Mouse (Mus musculus) hindbrain, embryonic 11.5 days (tissue): ENCODE data around the gene Utrn. TPM values are rescaled to one million over a fixed set of nuclear protein-coding genes. Genes with fewer than 3 reads are reported as not detected.

Source experiments
- ATAC-seq: fragments of 200-750 bp; cut with Nextera tagmentation; 2 replicates; pipeline ENCODE4 v1.8.0; 2017; ENCODE audit warnings: mild to moderate bottlenecking, moderate TSS enrichment, moderate library complexity; ENCODE audit not compliant: low FRiP score
- DNase-seq: peaks from one replicate; pipeline ENCODE4 v3.0.0-alpha.2; 2015; ENCODE audit warnings: low spot score
- H3K27ac ChIP-seq: fragments of 300-500 bp; sonication (generic); 2 replicates; pipeline ENCODE4 v1.5.1; 2014; ENCODE audit warnings: mild to moderate bottlenecking, low read depth, low read length
- H3K27me3 ChIP-seq: fragments of 300-500 bp; sonication (generic); 2 replicates; pipeline ENCODE4 v1.6.1; 2014; ENCODE audit warnings: mild to moderate bottlenecking, low read length, moderate library complexity, mixed read lengths; ENCODE audit not compliant: control insufficient read depth, insufficient read depth
- H3K36me3 ChIP-seq: fragments of 300-500 bp; sonication (generic); 2 replicates; pipeline ENCODE4 v1.6.1; 2014; ENCODE audit warnings: mild to moderate bottlenecking, low read length, moderate library complexity, mixed read lengths; ENCODE audit not compliant: control insufficient read depth, insufficient read depth
- H3K4me1 ChIP-seq: fragments of 300-500 bp; sonication (generic); replicated peaks from 2 replicates; pipeline ENCODE4 v1.6.1; 2014; ENCODE audit warnings: low read length, mixed read lengths; ENCODE audit not compliant: control insufficient read depth, insufficient read depth
- H3K4me2 ChIP-seq: fragments of 300-500 bp; sonication (generic); replicated peaks from 2 replicates; pipeline ENCODE4 v1.6.1; 2014; ENCODE audit warnings: mild to moderate bottlenecking, low read depth, low read length
- H3K4me3 ChIP-seq: fragments of 300-500 bp; sonication (generic); 2 replicates; pipeline ENCODE4 v1.5.1; 2014; ENCODE audit warnings: low read depth, low read length
- H3K9ac ChIP-seq: fragments of 300-500 bp; sonication (generic); 2 replicates; pipeline ENCODE4 v1.6.1; 2014; ENCODE audit warnings: low read depth, low read length
- H3K9me3 ChIP-seq: fragments of 300-500 bp; sonication (generic); 2 replicates; pipeline ENCODE4 v1.6.1; 2016; ENCODE audit warnings: low read length; ENCODE audit not compliant: control insufficient read depth
- WGBS: fragments of 180-500 bp; shearing (Covaris S2); extraction: QIAGEN DNeasy Blood & Tissue Kit; methylation state at CpG from one replicate; pipeline ENCODE4 v1.1.7; 2014; 5-methylcytosine and 5-hydroxymethylcytosine counted together
- polyA plus RNA-seq: library from polyadenylated mRNA; unstranded; fragments of >200 nt; fragmentation: Nextera tagmentation; extraction: Ambion mirVana; gene quantifications from 2 replicates; pipeline ENCODE4 v1.2.1, GENCODE M21; 2014

Gene Utrn
- polyA plus RNA-seq, 1 experiment from 2014 or later, result 54.7 TPM

DNA sequence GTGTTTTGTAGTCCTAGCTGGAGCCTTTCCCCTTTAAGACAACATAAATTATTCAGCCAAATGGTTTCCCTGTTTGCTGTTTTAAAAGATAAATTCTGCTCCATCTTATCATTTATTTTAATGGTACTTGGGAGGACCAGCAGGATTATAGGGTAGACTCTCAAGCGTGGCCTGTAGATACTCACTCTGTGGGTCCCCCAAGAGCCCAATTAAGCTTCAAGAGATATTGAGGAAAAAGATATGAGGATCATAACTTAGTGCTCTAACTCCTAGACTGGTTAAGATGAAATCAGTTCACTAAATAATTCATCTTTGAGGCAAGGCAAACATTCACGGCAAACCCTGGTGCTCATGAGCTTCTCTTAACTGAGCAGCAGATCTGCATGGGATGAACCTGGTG is 493.1 kb downstream of the Utrn start:
- no peak for DNase-seq
- Histone ChIP-seq H3K9ac (no peak overlapping the region), H3K4me1 (no peaks in the 10 kb centered on the region), H3K27ac (no peak overlapping the region), H3K9me3 (no peaks in the 10 kb centered on the region), H3K4me2 (no peak overlapping the region), H3K36me3 (no peaks in the 10 kb centered on the region), H3K4me3 (no peak overlapping the region), H3K27me3 (no peaks in the 10 kb centered on the region)
- no peak for ATAC-seq
- WGBS, result 96% methylated on average over 2 of the region's 2 CpGs

DNA sequence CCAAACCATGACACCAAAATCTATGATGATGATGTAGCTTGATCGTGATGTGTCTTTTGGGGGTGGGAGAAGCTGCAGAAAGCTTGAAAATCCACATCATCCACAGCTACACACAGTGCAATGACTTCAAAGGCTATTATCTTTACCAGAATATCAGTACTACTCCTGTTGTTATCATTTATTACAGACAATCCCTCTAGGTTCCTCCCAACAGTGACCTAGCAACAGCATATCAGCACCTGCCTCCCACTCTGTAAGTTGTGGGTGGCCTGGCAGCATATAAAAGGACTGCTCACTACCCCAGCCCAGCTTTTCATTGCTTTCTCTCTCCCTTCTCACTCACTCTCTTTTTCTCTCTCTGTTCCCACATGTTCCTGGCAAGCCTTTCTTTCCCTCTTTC is 494.4 kb downstream of the Utrn start:
- 76% methylated on average over 1 of the region's 1 CpGs for WGBS
- ATAC-seq, result no peak
- no peak for DNase-seq
- Histone ChIP-seq H3K27ac (no peak overlapping the region), H3K36me3 (no peaks in the 10 kb centered on the region), H3K4me1 (no peaks in the 10 kb centered on the region), H3K9ac (no peak overlapping the region), H3K9me3 (no peaks in the 10 kb centered on the region), H3K4me3 (no peak overlapping the region), H3K27me3 (no peaks in the 10 kb centered on the region), H3K4me2 (no peak overlapping the region)

DNA sequence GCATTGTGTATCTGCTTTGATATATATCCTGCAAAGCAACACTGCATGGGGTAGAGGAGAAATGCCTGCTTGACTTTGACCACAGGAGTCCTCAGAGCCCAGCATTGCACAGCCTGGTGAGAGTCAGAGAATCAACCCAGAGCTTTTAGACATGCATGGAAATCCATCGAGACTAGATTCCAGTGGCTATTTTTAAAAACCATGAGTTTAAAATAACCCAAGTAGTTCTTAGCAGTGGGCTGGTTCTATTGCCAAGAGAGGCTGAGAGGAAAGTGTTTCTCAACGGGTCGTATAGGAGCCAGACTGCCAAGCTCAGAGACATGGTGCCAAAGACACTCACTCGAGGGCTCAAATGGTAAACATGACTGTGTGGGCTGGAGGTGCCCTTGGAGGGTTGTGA is 514.6 kb downstream of the Utrn start:
- 84% methylated on average over 4 of the region's 4 CpGs for WGBS
- Histone ChIP-seq H3K4me1 (no peaks in the 10 kb centered on the region), H3K36me3 (no peaks in the 10 kb centered on the region), H3K27ac (no peak overlapping the region), H3K4me3 (no peak overlapping the region), H3K27me3 (no peaks in the 10 kb centered on the region), H3K4me2 (no peak overlapping the region), H3K9me3 (no peaks in the 10 kb centered on the region), H3K9ac (no peak overlapping the region)
- no peak for DNase-seq
- no peak for ATAC-seq

DNA sequence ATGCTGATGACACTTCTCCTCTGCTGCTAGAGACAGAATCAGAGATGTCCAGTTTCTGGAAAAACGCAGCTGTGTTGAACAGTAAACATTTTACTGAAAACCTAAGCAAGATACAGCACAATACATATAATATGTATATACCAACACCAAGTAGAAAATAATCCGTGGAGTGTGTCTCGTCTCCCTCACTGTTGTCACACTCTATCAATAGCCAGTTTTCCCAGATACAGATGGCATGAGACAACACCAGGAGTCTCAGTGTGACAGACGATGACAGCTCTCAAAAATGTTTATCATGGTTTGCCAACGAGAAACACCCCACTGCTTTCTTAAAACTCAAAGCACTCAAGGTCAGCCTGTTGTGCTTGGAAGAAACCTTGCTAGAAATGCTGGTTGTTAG is 515.1 kb downstream of the Utrn start:
- Histone ChIP-seq H3K4me3 (no peak overlapping the region), H3K9ac (no peak overlapping the region), H3K27me3 (no peaks in the 10 kb centered on the region), H3K27ac (no peak overlapping the region), H3K4me2 (no peak overlapping the region), H3K36me3 (no peaks in the 10 kb centered on the region), H3K9me3 (no peaks in the 10 kb centered on the region), H3K4me1 (no peaks in the 10 kb centered on the region)
- WGBS, result 82% methylated on average over 5 of the region's 5 CpGs
- no peak for DNase-seq
- ATAC-seq, result no peak

DNA sequence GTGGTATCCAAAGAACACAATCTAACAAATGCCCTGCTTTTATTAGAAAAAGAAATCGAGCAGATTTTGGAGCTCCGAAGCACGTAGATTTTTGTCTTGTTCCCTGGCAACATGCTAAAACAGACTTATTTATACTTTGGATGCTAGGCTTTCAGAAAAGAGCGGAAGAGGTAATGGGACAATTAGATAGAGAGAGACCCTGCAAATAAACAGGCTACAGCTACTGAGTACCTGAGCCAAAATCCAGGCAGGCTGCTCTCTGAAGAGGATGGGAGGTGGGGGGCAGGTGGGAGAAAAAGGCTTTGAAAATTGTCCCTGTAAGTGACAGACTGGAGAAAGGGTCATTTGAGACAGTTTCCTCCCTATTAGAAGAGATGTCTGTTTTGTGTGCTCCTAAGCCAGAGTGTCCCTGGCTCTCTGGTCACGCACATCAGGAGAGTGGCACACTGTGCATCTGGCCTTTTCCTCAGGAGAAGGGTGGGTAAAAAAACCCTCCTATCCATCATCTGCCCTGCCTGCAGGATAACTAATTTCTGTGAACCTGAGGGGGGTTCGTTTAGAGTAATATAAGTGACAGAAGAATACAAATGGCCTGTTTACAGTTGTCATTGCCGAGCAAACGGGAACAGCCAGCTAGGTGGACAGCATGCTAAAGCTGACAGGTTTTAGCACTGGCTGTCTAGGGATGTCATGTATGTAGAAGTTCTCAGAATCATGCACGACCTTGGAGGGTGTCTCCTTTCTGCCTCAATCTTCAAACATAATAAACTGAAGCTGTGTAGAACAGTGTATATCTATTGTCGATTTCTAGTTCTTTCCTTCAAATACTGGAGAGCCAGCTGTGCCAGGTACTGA is 529.2 kb downstream of the Utrn start:
- WGBS, result 78% methylated on average over 10 of the region's 10 CpGs
- Histone ChIP-seq H3K9me3 (no peaks in the 10 kb centered on the region), H3K27me3 (no peaks in the 10 kb centered on the region), H3K9ac (no peak overlapping the region), H3K4me1 (no peaks in the 10 kb centered on the region), H3K4me3 (no peak overlapping the region), H3K27ac (no peak overlapping the region), H3K4me2 (no peak overlapping the region), H3K36me3 (no peaks in the 10 kb centered on the region)
- no peak for ATAC-seq
- no peak for DNase-seq

DNA sequence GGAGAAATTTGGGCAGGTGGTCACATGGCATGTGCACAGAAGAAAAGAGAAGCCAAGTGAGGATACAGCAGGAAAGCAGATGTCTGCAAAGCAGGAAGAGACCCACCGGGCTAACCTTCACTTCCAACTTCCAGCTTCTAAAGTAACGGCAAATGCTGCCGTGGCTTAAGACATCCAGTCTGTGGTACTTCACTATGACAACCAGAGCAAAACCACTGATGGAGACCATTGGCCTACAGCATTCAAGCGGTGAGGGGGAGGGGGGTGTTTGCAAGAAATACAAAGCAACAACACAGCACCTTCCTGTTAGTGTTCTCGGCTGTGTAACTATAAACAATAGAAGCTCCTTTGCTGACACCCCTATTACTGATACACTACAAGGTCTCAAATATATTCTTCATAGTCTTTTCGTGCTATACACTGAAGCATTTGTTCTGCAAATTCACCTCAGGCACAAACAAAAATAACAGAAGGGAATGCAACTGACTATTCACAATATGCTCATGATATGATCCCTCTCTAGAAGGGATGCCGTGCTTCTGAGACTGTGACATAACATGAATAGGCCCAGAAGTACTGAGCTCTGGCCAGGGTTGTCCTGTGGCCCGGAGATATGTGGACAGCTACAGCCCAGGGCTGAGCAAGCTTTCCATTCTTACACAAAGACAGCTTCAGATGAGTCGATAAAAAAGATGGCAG is 530.0 kb downstream of the Utrn start:
- DNase-seq (no peak), ATAC-seq (no peak)
- Histone ChIP-seq H3K4me2 (no peak overlapping the region), H3K4me1 (no peaks in the 10 kb centered on the region), H3K4me3 (no peak overlapping the region), H3K27ac (no peak overlapping the region), H3K9me3 (no peaks in the 10 kb centered on the region), H3K9ac (no peak overlapping the region), H3K36me3 (no peaks in the 10 kb centered on the region), H3K27me3 (no peaks in the 10 kb centered on the region)
- 81% methylated on average over 9 of the region's 9 CpGs for WGBS

Other genes starting within 250 kb of the Utrn start
- 1.4 and 2.7 TPM in 2 replicates for gene Stx11, start 94.9 kb upstream of the Utrn start, polyA plus RNA-seq
- 38.3 and 40.7 TPM in 2 replicates for gene Sf3b5, start 136.0 kb upstream of the Utrn start, polyA plus RNA-seq
- gene Plagl1, start 191.1 kb upstream of the Utrn start, polyA plus RNA-seq, result 94.8 and 98.9 TPM in 2 replicates